Mouse (Mus musculus) olfactory bulb, adult 2 months (tissue): ENCODE measurements around the gene Ndufb2.

ENCODE experiments used
- CTCF ChIP-seq: fragments of 200-500 bp; IDR thresholded peaks from 2 replicates; pipeline ENCODE4 v1.5.1; 2012; ENCODE audit warnings: low read depth, mild to moderate bottlenecking, low read length, moderate library complexity; ENCODE audit not compliant: insufficient read depth
- POLR2A ChIP-seq: fragments of 200-500 bp; IDR thresholded peaks from 2 replicates; pipeline ENCODE4 v1.6.1; 2012; ENCODE audit warnings: mild to moderate bottlenecking, low read depth, low read length, moderate library complexity; ENCODE audit not compliant: insufficient read depth

DNA sequence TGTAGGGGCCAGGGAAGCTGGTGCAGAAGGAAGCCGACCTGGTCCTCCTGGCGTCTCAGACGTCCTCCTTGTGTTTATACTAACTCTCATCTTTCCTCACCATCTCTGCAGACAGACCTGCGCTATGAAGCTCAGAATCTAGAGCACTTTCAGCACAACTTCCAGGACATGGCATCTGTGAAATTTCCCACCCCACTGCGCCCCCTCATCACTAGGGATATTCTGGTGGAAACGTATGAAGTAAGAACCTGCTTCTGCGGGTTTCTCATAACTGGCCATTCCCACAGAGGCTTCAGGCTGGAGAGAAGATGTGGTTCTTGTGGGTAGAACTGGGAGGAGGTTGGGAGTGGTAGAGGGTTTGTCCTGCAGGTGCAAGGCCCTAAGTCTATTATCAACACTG is 12.8 kb upstream of the Ndufb2 start:
- TF ChIP-seq CTCF: no peak
- no peak for TF ChIP-seq POLR2A
